Mouse (Mus musculus) CH12.LX (cell line): ENCODE measurements around the gene Gm20521. TPM values are rescaled to one million over a fixed set of nuclear protein-coding genes. Genes with fewer than 3 reads are reported as not detected.

Source experiments
- DNase-seq: peaks from one replicate; pipeline ENCODE4 v3.0.0-alpha.2; 2013; ENCODE audit errors: extremely low read depth
- H3K27ac ChIP-seq: 2 replicates; pipeline ENCODE4 v1.5.1; 2012; ENCODE audit warnings: low read depth, mild to moderate bottlenecking, control low read depth, moderate library complexity; ENCODE audit not compliant: insufficient read depth
- H3K27me3 ChIP-seq: replicated peaks from 2 replicates; pipeline ENCODE3; 2012; ENCODE audit warnings: inconsistent platforms
- H3K36me3 ChIP-seq, 2 experiments: replicated peaks in 1 of 2; 2 replicates each; pipeline versions ENCODE3 to v1.6.1; 2012; ENCODE audit warnings: inconsistent platforms in 1 of 2, low read length in 1 of 2, mild to moderate bottlenecking in 1 of 2, mixed read lengths in 1 of 2, moderate library complexity in 1 of 2; ENCODE audit not compliant: control insufficient read depth in 1 of 2, insufficient read depth in 1 of 2
- H3K4me1 ChIP-seq, 2 experiments: 2 replicates each; pipeline ENCODE4 v1.6.1; 2012; ENCODE audit warnings: inconsistent platforms in 1 of 2, moderate library complexity in 1 of 2; ENCODE audit not compliant: insufficient read depth in 2 of 2, control insufficient read depth in 1 of 2
- H3K4me2 ChIP-seq: 2 replicates; pipeline ENCODE4 v1.6.1; 2012; ENCODE audit warnings: low read depth, mild to moderate bottlenecking, control low read depth; ENCODE audit not compliant: poor library complexity, insufficient read depth, severe bottlenecking
- H3K4me3 ChIP-seq, 3 experiments: fragments of 150-350 bp in 1 of 3; sonication (generic) in 1 of 3; replicated peaks in 1 of 3; 2 replicates each; pipeline versions ENCODE3 to v1.5.1; 2011 to 2012; ENCODE audit warnings: low read depth in 2 of 3, low read length in 2 of 3, mild to moderate bottlenecking in 2 of 3, moderate library complexity in 2 of 3, control low read depth in 1 of 3, improper control_type of control experiment in 1 of 3, inconsistent platforms in 1 of 3, mixed read lengths in 1 of 3; ENCODE audit not compliant: poor library complexity in 1 of 3
- H3K79me2 ChIP-seq: replicated peaks from 2 replicates; pipeline ENCODE4 v1.6.1; 2012; ENCODE audit warnings: mild to moderate bottlenecking, moderate library complexity; ENCODE audit not compliant: control insufficient read depth, poor library complexity, insufficient read depth, severe bottlenecking; ENCODE audit errors: extremely low read depth
- H3K9ac ChIP-seq: 2 replicates; pipeline ENCODE4 v1.6.1; 2012; ENCODE audit warnings: low read depth, mild to moderate bottlenecking, control low read depth, moderate library complexity; ENCODE audit not compliant: insufficient read depth
- H3K9me3 ChIP-seq: replicated peaks from 2 replicates; pipeline ENCODE3; 2012; ENCODE audit warnings: low read length, inconsistent platforms, mixed read lengths
- BHLHE40 ChIP-seq: IDR thresholded peaks from 2 replicates; pipeline ENCODE4 v1.6.1; 2011; ENCODE audit warnings: mild to moderate bottlenecking, low read depth, low read length, improper control_type of control experiment
- CHD1 ChIP-seq: IDR thresholded peaks from 2 replicates; pipeline ENCODE4 v1.6.1; 2012; ENCODE audit warnings: low read depth, low read length, improper control_type of control experiment, inconsistent platforms
- CTCF ChIP-seq, 2 experiments: IDR thresholded peaks in 1 of 2; conservative IDR thresholded peaks in 1 of 2; 2 replicates each; pipeline ENCODE4 v1.5.1; 2011 to 2012; ENCODE audit warnings: low read depth in 2 of 2, low read length in 2 of 2, improper control_type of control experiment in 1 of 2, inconsistent platforms in 1 of 2, mild to moderate bottlenecking in 1 of 2, moderate library complexity in 1 of 2
- ETS1 ChIP-seq: conservative IDR thresholded peaks from 2 replicates; pipeline ENCODE4 v1.6.1; 2012; ENCODE audit warnings: low read depth, mild to moderate bottlenecking, inconsistent platforms, low read length, improper control_type of control experiment, moderate library complexity
- HCFC1 ChIP-seq: IDR thresholded peaks from 2 replicates; pipeline ENCODE4 v1.6.1; 2012; ENCODE audit warnings: low read depth, mild to moderate bottlenecking, inconsistent platforms, low read length, improper control_type of control experiment
- IRF4 ChIP-seq: IDR thresholded peaks from 2 replicates; pipeline ENCODE4 v1.6.1; 2014; ENCODE audit warnings: low read depth, mild to moderate bottlenecking, inconsistent platforms, low read length, improper control_type of control experiment
- JUND ChIP-seq: conservative IDR thresholded peaks from 2 replicates; pipeline ENCODE4 v1.6.1; 2011; ENCODE audit warnings: low read depth, low read length, improper control_type of control experiment
- MAFK ChIP-seq: IDR thresholded peaks from 2 replicates; pipeline ENCODE4 v1.6.1; 2011; ENCODE audit warnings: low read length, improper control_type of control experiment; ENCODE audit not compliant: insufficient replicate concordance
- MAX ChIP-seq: IDR thresholded peaks from 2 replicates; pipeline ENCODE4 v1.6.1; 2011; ENCODE audit warnings: low read length, improper control_type of control experiment
- MAZ ChIP-seq: IDR thresholded peaks from 2 replicates; pipeline ENCODE4 v1.6.1; 2012; ENCODE audit warnings: low read depth, mild to moderate bottlenecking, inconsistent platforms, low read length, improper control_type of control experiment, moderate library complexity
- MXI1 ChIP-seq: IDR thresholded peaks from 2 replicates; pipeline ENCODE4 v1.6.1; 2011; ENCODE audit warnings: mild to moderate bottlenecking, low read depth, low read length, improper control_type of control experiment
- MYC ChIP-seq: IDR thresholded peaks from 2 replicates; pipeline ENCODE4 v1.6.1; 2011; ENCODE audit warnings: low read depth, mild to moderate bottlenecking, improper control_type of control experiment, low read length
- NRF1 ChIP-seq: IDR thresholded peaks from 2 replicates; pipeline ENCODE4 v1.6.1; 2014; ENCODE audit warnings: low read depth, mild to moderate bottlenecking, inconsistent platforms, low read length, improper control_type of control experiment, moderate library complexity
- POLR2A ChIP-seq: IDR thresholded peaks from 2 replicates; pipeline ENCODE4 v1.6.1; 2011; ENCODE audit warnings: low read depth, mild to moderate bottlenecking, improper control_type of control experiment, low read length
- SIN3A ChIP-seq: IDR thresholded peaks from 2 replicates; pipeline ENCODE4 v1.6.1; 2012; ENCODE audit warnings: low read length, improper control_type of control experiment, inconsistent platforms
- TBP ChIP-seq: conservative IDR thresholded peaks from 2 replicates; pipeline ENCODE4 v1.6.1; 2011; ENCODE audit warnings: low read depth, low read length, improper control_type of control experiment
- UBTF ChIP-seq: IDR thresholded peaks from 2 replicates; pipeline ENCODE4 v1.6.1; 2012; ENCODE audit warnings: low read depth, mild to moderate bottlenecking, inconsistent platforms, low read length, improper control_type of control experiment, moderate library complexity
- ZC3H11A ChIP-seq: IDR thresholded peaks from 2 replicates; pipeline ENCODE4 v1.6.1; 2012; ENCODE audit warnings: low read depth, mild to moderate bottlenecking, inconsistent platforms, low read length, improper control_type of control experiment
- dilution Hi-C: fragments of 300-500 bp; cut with MboI; formaldehyde crosslinking; loops from 2 replicates; pipeline ENCODE4 v1.14.3; 2020; ENCODE audit warnings: low sequenced_read_pairs; ENCODE audit not compliant: extremely low pct_unique_long_range_greater_than_20kb, extremely low pct_ligation_motif_present
- in situ Hi-C: fragments of 300-500 bp; cut with MboI; formaldehyde crosslinking; loops from 3 replicates; pipeline ENCODE4 v1.14.3; 2019; ENCODE audit warnings: low sequenced_read_pairs, low pct_ligation_motif_present, low pct_unique_long_range_greater_than_20kb, mixed read lengths
- polyA plus RNA-seq: library from polyadenylated mRNA; unstranded; fragments of >175 nt; gene quantifications from 2 replicates; pipeline ENCODE4 v1.2.1, GENCODE M21; 2012; ENCODE audit warnings: low read depth; ENCODE audit not compliant: insufficient read length
- total RNA-seq, 2 experiments: library from RNA; depleted of rRNA; stranded (reverse); fragments of 300-350 nt in 1 of 2; fragments of >200 nt in 1 of 2; gene quantifications; 2 replicates each; pipeline ENCODE4 v1.2.3; 2012 to 2014

Gm20521 gene
- total and polyA plus RNA-seq, 3 experiments, result not detected

DNA sequence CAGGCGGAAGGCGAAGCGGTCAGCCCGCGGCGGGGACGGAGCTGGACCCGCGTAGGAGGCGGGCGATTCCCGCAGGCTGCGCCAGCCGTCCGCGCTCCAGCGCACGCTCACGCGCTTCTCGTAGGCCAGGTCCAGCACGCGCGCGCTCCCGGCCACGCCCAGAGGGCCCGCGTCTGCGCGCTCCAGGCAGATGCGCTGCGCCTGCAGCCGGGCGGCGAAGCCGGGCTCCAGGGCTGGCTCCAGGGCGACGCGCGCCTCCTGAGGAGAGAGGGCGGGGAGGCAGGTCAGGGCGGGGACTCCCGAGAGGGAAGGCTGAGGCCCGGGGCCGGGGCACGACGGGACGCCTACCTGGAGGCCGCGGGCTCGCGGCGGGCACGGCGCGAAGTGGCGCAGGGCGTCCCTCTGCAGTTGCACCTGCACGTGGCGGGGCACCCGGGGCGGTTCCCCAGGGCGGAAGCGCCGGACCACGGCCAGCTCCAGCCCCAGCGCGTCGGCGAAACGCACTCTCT, 6.6 kb upstream of the Gm20521 start (continued):
- TF ChIP-seq MYC, result peak; percentile 13; the same call in 1 of the 2 replicates
- peak; percentile 74 for TF ChIP-seq POLR2A
- TF ChIP-seq MAFK, result no peak
- no peak for TF ChIP-seq ZC3H11A
- peak; percentile 47; the same call in 1 of the 2 replicates for TF ChIP-seq SIN3A
- TF ChIP-seq CHD1, result no peak
- no peak for TF ChIP-seq JUND
- no peak for TF ChIP-seq HCFC1
- TF ChIP-seq ETS1, result no peak
- no peak for TF ChIP-seq MAZ
- no peak for TF ChIP-seq TBP
- no peak for TF ChIP-seq CTCF (conservative IDR thresholded peaks at IDR 0.05 in 1 of 2, IDR thresholded peaks at IDR 0.05 in 1 of 2; ENCODE audit: low read depth in 2 of 2, low read length in 2 of 2)
- peak; percentile 84; the same call in 1 of the 2 replicates for TF ChIP-seq MAX

DNA sequence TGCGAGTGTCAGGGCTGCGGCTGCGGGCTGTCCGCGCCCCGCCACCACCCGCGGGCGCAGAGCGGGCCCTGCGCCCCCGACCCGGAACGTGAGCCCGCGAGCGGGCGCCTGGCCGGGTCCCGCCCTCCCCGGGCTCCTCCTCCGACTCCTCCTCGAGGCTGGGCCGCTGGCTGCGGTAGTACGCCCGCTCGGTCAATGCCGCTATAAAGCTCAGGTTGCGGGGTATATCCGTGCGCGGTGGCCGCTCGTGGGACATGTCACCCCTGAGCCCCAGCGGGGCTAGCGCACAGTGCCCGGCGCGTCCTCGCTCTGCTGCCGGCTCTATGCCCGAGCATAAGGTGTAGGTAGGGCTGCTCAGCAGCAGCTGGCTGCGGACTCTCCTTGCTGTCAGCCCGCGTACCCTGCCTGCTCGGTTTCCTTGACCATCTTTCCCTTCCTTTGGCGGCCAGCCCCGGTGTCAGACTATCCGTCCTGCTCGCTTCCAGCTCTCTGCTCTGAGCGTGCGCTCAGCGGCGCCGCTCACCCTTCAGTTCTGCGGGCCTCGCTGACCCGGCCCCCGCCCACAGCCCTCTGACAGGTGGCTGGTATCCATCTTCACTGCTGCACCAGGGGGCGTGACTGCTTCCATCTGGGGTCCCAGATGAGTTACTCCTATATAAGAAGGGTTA, 6.1 kb upstream of the Gm20521 start, which contains the start of gene Ppp1r3e:
Gene Ppp1r3e, minus strand, starts transcription at position 503 of the 668 bp plus-strand sequence.
- Histone ChIP-seq H3K4me2 (peak within 1 kb of the TSS; percentile 29), H3K4me1 (peaks cover 2 to 14% of the 10 kb centered on the region in 2 experiments)
- peak; percentile 53; the same call in 1 of the 2 replicates for TF ChIP-seq NRF1
- peak; percentile 4; the same call in 1 of the 2 replicates for TF ChIP-seq MXI1
- TF ChIP-seq IRF4, result no peak
- 0 out of 2 replicates have a peak, but pooled peaks have one; percentile 13 for TF ChIP-seq UBTF
- TF ChIP-seq BHLHE40, result no peak; the same call in 1 of the 2 replicates
- TF ChIP-seq CTCF (conservative IDR thresholded peaks at IDR 0.05 in 1 of 2, IDR thresholded peaks at IDR 0.05 in 1 of 2; ENCODE audit: low read depth in 2 of 2, low read length in 2 of 2), result peak in 1 of 2 experiments; percentile 32; a peak in 2 of 4 replicates
- TF ChIP-seq, all 38 proteins: peak for 4
- in situ Hi-C loops (no loop called here), dilution Hi-C loops (no loop called here)
- Histone ChIP-seq H3K9me3 (no peaks in the 10 kb centered on the region), H3K4me3 (peak within 1 kb of the TSS; percentile 49 to 96 (median 66)), H3K79me2 (no peaks in the 10 kb centered on the region), H3K27ac (no peak within 1 kb of the TSS), H3K27me3 (peaks cover 35% of the 10 kb centered on the region), H3K36me3 (no peaks in the 10 kb centered on the region), H3K9ac (peak within 1 kb of the TSS; percentile 75)
- no peak for DNase-seq
